Mouse (Mus musculus) CD4-positive naive resting alpha-beta T cell, adult 57 days (primary cell): ENCODE results near the gene Mad1l1. TPM values are rescaled to one million over a fixed set of nuclear protein-coding genes. Genes with fewer than 3 reads are reported as not detected.

Experiments
- total RNA-seq: library from RNA; stranded (reverse); gene quantifications from one replicate; pipeline ENCODE4 v1.2.4, GENCODE M21; 2023

Gene Mad1l1
- 34.9 TPM for total RNA-seq

DNA sequence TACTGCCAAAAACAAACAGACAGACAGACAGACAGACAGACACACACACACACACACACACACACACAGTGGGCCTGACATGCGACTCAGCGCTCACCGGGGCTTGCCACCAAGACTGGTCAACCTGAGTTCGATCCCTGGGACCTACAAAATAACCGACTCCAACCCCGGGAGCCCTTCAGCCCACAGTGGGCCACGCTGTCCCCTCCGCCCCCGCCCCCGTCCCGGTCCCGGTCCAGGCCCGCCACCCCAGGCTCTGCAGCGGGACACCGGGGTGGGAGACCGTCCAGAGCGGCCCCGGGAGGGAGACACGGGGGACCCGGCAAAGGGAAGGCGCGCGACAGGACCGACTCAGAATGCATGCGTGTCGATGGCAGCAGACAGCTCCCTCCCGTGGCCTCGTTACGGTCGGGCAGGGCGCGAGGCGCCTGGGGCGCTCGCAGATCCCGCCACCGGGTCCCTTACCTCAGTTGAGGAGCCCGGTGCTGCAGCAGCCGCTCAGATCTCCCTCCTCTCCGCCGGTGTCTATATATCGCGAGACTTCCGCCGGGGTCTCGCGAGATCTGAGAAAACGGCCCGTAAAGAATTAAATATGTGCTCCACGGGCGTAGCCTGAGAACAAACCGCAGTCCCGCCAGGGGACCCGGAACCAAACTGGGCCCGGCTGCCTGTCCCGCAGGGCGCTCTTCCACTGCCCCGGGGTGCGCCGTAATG lies at the start of gene Mad1l1, which contains the start of gene Nudt1:
TSS of gene Mad1l1 (minus strand) at position 511 of the 714 bp plus-strand sequence.
TSS of gene Nudt1 (plus strand) at position 615 of the 714 bp plus-strand sequence.

GRCm38 (mm10) chr5:140331615-140332512 lies 10.5 kb upstream of the Mad1l1 start, which contains the start of gene Mrm2:
TSS of gene Mrm2 (minus strand) at chr5:140331898.

Other genes with a start within 250 kb of the Mad1l1 start
- 5.0 TPM for gene Nudt1, start 104 bp upstream of the Mad1l1 start, total RNA-seq
- 2.4 TPM for gene Mrm2, start 10.3 kb upstream of the Mad1l1 start, total RNA-seq
- 7.9 TPM for gene Snx8, start 67.7 kb upstream of the Mad1l1 start, total RNA-seq
- 111 TPM for gene Eif3b, start 97.8 kb upstream of the Mad1l1 start, total RNA-seq
- gene Gm4869, start 124.1 kb upstream of the Mad1l1 start, total RNA-seq: 0.27 TPM
- 9.9 TPM for gene Chst12, start 184.0 kb upstream of the Mad1l1 start, total RNA-seq
- not detected for gene Grifin, start 243.5 kb upstream of the Mad1l1 start, total RNA-seq